Mouse (Mus musculus) 3T3-L1 (cell line): ENCODE results near the gene Ambn.
"Not testable (repeated sequence)": the region's sequence is repeated elsewhere in the genome, so short reads cannot be mapped to it uniquely, and the experiment has no call there.

Experiments
- DNase-seq: peaks from one replicate; pipeline ENCODE4 v3.0.0-alpha.2; 2015; ENCODE audit warnings: low read depth, low spot score

Gene Ambn

DNA sequence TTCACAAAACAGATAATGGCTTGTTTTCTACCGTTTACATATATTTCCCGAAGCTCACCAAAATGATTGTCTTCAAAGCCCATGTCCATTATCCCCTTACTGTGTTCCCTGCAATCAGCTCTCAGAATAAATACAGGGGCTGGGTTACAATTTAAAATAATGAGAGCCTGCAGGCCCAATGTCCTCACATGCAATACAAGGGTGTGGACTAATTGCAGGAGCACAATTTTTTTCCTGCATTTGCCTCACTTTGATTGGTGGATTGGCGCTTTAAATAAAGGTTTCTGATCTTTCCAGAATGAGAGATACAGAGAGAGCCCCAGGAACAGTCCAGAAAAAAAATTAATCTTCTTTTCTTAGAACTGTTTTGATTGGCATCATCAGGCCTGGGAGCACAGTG, at the start of gene Ambn:
Gene Ambn (plus strand): TSS at position 301 of the 400 bp plus-strand sequence.
- no peak for DNase-seq

GRCm38 (mm10) chr5:88420319-88421065, 35.3 kb upstream of the Ambn start:
- DNase-seq, result no peak

GRCm38 (mm10) chr5:88424892-88425291, 30.9 kb upstream of the Ambn start:
- not testable (repeated sequence) for DNase-seq

DNA sequence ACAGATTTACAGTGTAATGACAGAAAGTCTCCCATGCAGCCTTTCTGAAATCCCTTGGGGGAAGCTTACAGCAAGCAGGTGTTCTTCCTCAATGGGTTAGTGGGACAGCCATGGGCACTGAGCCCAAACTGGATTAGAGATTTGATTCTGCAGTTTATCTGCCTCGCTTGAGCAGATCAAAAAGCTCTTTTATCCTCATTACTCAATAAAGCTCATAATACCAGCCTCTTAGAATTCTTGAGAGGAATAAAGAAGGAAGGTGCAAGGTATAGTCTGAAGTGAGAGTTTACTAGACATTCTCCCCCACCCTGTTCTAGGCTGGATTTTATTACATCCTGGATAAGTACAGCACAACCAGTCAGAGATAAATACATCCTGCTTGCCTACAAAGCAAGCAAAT, 29.0 kb upstream of the Ambn start:
- no peak for DNase-seq

GRCm38 (mm10) chr5:88467471-88467870, 11.7 kb downstream of the Ambn start:
- no peak for DNase-seq

DNA sequence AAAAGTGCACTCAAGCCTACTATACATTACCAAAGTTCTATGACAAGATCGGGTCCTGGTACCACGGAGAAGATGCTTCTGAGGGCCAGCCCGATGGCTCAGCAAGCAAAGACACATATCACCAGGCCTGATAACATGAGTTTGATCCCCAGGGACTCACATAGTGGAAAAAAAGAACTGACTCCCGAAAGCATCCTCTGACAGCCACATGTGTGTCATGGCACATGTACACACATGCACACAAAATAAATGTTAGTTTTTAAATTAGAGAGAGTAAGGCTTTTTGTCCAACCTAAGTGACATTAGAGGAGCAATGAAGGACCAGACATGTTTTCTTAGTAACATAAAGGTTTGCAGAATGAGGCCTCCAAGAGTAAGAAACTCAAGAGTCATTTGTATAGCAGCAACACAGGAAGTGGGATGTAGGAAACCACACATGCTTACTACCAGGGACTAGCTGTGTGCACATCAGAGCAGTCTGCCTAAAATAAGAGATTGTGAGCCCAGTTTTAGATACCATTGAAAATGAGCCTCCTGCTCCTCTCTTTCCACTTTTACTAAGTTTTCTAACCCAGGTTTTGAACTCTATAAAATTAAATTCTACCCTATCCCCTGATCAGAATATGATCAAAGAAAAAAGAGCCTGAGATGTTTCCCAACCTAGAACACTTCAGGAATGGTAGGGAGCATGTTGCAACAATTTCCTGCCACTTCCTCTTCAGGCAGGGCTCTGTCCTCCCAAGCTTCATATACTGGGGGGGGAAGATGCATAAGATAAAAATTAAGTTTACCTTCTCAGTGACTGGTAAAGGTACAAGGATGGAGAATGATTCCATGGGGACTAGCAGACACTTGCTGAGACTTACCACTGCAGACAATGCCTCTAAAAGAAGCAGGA, 13.3 kb downstream of the Ambn start:
- DNase-seq, result no peak

DNA sequence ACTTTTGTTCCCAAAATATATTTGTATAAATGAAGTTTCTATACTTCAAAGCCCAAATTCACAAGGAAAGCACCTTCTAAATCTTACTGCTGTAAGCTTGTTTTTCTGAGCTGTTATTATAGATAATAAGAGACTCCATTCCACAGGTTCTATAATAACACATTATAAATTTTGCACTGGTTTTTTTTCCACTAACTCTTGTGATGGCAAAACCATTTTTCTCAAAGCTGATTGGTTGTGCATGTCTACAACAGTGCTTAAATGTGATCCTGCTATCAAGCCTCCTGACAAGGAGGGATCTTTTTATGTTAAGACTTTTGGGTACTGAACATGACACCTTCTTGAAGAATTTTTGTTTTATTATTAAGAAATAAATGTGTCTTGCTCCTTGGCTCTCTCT, 31.9 kb downstream of the Ambn start, which contains the start of gene Enam:
Gene Enam (plus strand): TSS at position 301 of the 400 bp plus-strand sequence.
- DNase-seq, result no peak

GRCm38 (mm10) chr5:88489004-88489403, 33.2 kb downstream of the Ambn start:
- DNase-seq, result no peak

DNA sequence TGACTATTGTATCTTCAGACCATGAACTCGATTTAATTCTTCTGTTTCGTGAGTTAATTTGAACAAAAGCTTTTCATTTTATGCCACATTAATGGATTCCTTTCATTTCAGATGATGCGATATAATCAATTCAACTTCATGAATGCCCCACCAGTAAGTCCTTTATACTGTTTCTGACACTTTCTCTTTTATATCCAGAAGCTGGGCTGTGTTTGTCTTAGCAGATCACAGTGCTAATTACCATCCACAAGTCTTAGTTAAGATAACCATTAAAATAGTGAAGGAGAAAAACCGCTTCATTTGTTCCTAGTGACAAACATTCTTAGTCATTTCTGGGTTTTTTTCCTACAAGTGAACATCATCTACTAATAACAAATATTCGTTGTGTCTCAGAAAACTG, 35.3 kb downstream of the Ambn start:
- no peak for DNase-seq

DNA sequence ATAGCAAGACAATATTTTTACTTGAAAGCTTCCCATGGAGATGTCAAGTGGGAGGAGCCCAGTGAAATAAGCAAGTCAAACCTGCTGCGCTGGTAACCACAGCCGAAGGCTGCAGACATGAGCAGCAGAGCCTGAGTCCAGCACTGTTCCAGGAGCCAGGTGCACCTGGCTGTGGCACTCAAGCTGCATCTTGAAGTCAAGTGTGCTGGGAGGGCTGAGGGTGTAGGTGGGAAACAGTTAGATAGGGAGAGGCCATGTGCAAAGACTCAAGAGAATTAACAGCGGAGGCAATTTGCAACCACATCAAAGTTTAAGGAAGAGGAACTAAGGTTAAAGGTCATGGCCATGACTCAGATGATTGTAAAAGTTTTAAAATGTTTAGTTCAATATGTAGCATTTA, 44.0 kb downstream of the Ambn start:
- no peak for DNase-seq

- DNase-seq, result no peak
These were observed 52.8 kb downstream of the Ambn start for GRCm38 (mm10) chr5:88508555-88508954.

GRCm38 (mm10) chr5:88508990-88509389, 53.2 kb downstream of the Ambn start:
- no peak for DNase-seq
